Mouse (Mus musculus) T-cell, adult 2 months (primary cell): ENCODE results near the gene Gm36079.
A peak's percentile ranks its signal among the peaks of the same experiment; 100 is the strongest.
"Not testable (repeated sequence)": the region's sequence is repeated elsewhere in the genome, so short reads cannot be mapped to it uniquely, and the experiment has no call there.

Experiments used
- DNase-seq: peaks from one replicate; pipeline ENCODE4 v3.0.0; 2022; ENCODE audit warnings: low spot score

Gene Gm36079

DNA sequence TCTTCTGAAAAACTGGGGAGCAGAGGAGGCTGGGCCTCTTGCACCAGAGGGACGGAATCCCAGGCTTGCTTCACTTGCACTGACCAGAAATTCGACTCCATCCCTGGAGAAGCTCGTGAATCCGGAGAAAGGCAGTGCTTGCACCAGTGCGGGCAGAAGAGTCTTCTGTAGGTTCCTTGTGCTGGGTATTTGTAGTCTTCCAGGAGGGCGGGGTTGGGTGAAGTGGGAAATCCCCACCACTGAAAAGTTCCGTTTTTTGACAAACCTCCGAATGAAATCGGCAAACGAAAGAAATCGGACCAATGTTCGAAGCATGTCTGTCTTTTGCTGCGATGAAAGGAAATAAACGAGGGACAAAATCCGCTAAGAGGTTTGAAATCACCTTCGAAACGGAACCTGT, at the start of gene Gm36079:
Gene Gm36079 (minus strand): TSS at position 101 of the 400 bp plus-strand sequence.
- not testable (repeated sequence) for DNase-seq

DNA sequence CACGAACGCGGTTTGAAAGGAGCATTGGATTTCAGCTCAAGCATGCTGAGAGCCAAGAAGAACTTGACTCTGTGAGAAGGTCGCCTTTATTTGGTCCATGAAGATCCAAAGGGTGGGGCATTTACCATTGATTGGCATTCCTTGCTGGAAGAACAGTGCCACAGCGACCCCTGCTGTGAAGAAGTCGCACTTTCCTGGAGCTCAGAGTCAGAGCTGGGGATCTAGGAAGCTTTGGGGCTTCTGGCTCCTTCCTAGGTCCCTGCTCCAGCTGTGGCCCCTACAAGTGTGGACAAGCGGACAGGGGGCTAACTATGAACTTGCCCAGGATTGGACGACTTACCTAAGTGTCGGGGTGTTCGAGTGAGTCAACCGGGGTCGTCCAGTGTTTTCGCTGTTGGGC, 44.1 kb upstream of the Gm36079 start:
- not testable (repeated sequence) for DNase-seq

DNA sequence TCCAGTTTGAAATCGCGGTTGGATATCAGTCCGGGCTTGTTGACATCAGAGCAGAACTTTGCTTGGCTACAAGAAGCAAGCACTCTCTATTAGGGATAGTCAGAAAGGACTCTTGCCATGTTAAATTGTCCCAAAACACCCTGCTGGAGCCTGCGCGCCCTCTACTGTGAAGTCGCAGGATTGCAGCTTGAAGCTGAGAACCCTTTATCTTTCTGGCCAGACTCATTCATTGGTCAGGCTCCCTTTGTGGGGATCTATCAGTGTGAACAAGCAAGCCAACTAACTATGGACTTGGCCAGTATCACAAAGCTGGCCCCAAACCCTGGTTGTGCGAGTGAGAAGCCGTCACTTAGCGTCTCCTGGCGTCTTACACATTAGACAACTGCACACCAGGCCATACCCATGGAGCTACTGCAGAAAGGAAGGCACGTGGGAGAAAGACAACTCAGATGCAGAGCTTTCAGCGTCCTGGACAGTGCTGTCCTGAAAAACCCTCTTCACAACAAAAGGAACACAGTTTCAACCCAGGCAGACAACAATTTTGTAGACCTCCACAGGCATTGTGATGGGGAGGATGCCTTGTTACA, 43.3 kb upstream of the Gm36079 start:
- DNase-seq: not testable (repeated sequence)

DNA sequence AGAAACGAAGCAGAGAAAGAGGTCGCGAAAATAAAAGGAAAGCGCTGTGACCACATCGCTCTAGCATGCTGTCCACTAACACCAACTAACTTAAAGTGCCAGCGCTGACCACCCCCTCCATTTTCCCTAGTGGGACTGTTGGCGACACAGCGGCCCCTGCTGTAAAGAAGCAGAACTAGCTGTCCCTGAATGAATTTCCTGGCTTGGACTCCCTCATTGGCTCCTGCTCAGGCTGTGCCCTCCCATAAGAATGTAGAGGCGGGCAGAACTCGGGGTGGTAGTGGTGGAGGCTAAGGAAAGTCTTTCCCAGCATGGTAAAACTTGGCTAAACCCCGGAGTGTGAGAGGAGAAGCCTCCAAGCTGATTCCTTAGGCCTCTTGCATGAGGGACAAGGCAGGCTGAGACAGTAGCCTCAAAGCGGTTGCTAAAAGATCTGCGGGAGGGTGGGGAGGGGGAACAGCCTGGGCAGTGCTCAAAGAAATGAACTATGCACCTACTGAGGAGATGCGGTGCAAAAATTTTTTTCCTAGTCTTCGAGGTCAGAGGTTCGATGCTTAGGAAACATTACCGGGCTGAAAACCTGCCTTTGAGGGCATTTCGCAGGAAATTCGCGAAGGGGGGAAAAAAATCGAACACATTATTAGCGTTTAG, 36.8 kb upstream of the Gm36079 start:
- DNase-seq: not testable (repeated sequence)

DNA sequence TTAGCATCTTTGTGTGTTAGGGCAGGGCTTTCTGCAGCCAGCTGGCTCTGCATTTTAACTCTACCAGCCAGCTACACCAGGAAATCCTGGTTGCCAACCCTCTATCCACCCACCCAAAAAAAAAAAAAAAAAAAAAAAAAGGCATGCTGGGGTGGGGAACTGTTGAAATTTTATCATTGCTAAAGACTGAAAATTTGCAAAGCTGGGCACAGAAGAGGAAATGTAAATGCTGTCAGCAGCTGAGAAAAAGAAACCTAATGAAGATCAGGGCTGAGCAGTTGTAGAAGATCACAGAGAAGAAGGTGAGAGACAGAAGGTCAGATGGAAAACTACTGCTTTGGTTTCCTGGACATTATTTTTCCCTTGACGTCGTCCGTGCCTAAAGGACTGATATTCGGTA, 36.1 kb upstream of the Gm36079 start:
- DNase-seq: not testable (repeated sequence)

DNA sequence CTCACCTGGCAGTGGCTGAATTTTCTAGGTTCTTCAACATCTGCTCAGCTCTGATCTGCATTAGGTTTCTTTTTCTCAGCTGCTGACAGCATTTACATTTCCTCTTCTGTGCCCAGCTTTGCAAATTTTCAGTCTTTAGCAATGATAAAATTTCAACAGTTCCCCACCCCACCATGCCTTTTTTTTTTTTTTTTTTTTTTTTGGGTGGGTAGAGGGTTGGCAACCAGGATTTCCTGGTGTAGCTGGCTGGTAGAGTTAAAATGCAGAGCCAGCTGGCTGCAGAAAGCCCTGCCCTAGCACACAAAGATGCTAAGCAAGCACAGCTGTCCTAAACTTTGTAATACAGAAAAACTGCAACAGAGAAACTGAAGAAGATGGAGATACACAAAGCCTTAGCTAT, 25.3 kb upstream of the Gm36079 start, which contains the start of gene Gm21188:
Gene Gm21188 (minus strand): TSS at position 110 of the 400 bp plus-strand sequence.
- not testable (repeated sequence) for DNase-seq

DNA sequence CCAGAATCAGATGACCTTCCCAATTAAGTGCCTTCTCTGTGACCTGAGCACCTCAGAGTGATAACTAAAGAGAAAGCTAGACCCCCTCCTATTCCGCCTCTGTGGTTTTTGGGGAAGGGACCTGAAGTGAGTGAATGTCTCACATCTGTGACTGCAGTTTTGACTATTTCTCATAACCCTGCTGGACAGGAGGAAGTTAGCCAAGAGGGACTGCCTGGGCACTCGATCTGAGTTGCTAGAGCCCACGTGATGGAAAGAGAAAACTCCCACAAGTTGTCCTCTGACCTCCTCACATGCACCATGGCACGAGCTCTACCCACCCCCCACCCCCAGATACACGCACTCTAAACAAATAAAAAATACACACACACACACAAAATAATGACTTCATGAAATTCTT, 21.8 kb upstream of the Gm36079 start:
- not testable (repeated sequence) for DNase-seq

DNA sequence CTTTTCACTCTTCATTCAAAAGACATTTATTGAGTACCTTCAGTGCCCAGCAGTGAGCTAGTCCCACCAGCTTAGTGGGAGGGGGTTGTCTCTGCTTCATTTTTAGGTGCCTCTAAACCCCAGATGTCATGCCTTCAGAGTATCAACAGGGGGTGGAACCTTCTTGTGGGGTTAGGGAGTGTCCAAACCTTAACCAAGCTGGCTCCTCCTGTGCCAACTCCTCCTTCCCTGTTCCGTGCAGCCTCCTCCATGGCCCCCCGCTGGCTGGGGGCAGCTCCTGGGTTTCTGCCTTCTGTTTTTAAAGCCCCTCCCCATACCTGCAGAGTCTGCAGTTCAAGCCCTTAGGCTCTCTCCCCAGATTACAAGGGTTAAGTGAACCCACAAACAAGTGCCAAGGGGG, 21.4 kb upstream of the Gm36079 start:
- DNase-seq: not testable (repeated sequence)

DNA sequence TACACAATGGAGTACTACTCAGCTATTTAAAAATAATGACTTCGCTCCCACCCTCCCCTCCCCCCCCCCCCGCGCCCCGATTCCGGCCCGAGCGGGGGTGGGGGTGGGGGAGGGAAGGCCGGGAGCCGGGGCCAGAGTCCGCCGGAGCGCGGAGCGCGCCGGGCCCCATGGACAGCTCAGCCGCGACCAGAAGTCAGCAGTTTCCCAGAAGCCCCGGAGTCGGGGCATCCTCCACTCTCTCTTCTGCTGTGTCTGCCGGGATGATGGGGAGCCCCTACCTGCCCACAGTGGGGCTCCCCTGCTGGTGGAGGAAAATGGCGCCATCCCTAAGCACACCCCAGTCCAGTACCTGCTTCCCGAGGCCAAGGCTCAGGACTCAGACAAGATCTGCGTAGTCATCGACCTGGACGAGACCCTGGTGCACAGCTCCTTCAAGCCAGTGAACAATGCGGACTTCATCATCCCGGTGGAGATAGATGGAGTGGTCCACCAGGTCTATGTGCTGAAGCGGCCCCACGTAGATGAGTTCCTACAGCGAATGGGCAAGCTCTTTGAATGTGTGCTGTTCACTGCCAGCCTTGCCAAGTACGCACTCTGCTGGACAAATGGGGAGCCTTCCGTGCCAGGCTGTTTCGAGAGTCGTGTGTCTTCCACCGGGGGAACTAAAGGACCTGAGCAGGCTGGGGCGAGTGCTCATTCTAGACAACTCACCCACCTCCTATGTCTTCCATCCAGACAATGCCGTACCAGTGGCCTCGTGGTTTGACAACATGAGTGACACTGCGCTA, 19.8 kb upstream of the Gm36079 start:
- DNase-seq: not testable (repeated sequence)

DNA sequence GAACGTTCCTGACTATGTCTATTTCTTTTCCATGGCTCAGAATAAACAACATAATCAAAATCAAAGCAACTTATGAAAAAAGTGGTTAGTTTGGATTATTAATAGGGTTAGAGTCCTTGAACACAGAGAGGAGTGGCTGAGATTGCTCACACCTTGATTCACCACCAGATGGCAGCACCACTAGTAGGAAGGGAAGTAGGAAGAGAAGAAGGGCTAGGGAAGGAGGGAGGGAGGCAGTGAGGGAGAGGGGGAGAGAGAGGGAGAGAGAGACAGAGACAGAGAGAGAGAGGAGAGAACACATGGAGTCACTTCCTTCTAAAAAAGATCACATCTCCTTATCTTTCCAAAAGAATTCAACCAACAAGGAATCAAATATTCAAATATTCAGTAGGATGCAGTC, 14.3 kb upstream of the Gm36079 start:
- not testable (repeated sequence) for DNase-seq

DNA sequence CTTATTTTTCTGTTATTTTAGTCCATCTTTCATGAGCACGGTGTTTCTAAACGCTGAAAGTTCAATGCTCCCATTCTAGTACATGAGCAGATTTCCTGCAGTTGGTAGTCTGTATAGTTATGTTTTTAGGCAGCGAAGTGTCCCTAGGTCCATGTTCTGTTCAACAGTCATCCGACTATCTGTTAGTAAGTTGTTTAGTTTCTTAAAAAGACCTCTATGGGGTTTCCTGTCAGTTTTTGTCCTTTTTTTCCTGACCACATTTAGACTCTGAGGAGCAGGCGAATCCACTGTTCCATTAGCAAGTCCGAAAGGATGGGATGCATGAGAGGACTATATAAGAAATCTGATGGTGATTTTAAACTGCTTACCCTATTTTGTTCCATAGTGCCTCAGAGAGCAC, 11.1 kb upstream of the Gm36079 start:
- not testable (repeated sequence) for DNase-seq

DNA sequence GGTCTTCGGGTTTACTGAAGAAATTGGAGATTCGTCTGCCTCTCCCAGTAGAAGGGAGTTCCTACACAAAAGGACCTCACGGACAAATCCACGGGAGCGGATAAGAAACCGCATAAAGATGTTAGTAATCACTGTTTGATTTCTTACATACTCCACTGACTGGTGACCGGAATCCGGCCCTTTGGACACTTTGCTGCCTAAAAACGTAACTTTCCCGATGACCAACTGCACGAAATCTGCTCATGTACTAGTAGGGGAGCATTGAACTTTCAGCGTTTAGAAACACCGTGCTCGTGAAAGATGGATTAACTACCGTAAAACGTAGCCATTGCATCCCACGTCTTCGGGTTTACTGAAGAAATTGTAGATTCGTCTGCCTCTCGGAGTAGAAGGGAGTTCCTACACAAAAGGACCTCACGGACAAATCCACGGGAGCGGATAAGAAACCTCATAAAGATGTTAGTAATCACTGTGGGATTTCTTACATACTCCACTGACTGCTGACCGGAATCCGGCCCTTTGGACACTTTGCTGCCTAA, 9.8 kb upstream of the Gm36079 start:
- DNase-seq: not testable (repeated sequence)

DNA sequence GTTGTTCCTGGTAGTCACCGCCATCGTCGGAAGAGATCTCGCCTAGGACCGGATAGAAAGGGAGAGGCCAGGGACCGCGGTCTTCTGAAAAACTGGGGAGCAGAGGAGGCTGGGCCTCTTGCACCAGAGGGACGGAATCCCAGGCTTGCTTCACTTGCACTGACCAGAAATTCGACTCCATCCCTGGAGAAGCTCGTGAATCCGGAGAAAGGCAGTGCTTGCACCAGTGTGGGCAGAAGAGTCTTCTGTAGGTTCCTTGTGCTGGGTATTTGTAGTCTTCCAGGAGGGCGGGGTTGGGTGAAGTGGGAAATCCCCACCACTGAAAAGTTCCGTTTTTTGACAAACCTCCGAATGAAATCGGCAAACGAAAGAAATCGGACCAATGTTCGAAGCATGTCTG, 8.3 kb upstream of the Gm36079 start:
- DNase-seq: not testable (repeated sequence)

DNA sequence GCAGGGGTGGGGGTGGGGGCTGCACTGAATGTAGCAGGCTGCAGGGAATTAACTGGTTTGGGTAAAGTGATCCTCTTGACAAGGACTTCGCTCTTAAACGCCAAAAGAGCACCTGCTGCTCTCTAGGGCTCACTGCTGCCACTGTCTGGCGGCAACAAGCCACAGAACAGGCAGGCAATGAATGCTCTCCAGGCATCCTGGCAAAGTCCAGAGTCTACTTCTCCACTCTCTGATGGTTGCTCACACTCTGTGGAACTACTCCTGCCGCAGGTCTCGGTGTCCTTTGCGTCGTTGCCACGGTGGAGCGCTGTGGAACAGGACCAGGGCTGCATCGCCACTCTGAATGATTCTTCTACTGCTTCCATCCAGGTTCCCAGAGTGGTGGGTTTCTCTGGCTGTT, 7.8 kb upstream of the Gm36079 start:
- DNase-seq: not testable (repeated sequence)

DNA sequence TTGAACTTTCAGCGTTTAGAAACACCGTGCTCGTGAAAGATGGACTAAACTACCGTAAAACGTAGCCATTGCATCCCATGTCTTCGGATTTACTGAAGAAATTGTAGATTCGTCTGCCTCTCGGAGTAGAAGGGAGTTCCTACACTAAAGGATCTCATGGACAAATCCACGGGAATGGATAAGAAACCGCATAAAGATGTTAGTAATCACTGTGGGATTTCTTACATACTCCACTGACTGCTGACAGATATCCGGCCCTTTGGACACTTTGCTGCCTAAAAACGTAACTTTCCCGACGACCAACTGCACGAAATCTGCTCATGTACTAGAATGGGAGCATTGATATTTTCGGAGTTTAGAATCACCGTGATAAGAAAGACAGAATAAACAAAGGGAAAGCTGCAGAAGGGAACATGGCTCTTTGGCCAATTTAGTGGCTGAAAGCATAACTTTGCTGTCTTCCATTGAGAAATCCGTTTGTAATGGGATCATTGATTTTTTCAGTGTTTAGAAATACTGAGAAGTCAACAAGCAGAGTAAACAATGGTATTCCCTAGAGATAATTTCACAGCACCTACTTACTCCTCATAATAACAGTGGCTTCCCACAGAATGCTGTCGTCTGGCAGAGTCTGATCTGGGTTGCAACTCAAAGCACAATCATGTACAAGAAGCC, 6.8 kb upstream of the Gm36079 start:
- peak; percentile 23 for DNase-seq

DNA sequence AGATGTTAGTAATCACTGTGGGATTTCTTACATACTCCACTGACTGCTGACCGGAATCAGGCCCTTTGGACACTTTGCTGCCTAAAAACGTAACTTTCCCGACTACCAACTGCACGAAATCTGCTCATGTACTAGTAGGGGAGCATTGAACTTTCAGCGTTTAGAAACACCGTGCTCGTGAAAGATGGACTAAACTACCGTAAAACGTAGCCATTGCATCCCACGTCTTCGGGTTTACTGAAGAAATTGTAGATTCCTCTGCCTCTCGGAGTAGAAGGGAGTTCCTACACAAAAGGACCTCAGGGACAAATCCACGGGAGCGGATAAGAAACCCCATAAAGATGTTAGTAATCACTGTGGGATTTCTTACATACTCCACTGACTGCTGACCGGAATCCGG, 4.9 kb upstream of the Gm36079 start:
- DNase-seq: peak; percentile 20

DNA sequence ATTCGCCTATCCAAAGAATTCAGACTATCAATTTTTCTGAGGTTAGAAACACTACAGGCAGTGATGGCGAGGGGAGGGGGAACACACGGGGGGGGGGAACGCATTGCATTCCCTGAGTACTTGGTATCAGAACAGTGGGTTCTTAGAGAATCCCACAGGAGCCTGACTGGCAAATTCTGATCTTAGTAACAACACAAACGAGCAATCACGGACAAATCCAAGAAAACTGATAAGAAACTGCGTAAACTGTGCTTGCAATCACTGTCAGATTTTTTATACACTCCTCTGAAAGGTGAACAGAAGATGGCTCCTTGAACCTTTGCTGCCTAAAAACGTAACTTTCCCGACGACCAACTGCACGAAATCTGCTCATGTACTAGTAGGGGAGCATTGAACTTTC, 557 bp upstream of the Gm36079 start:
- DNase-seq: not testable (repeated sequence)

DNA sequence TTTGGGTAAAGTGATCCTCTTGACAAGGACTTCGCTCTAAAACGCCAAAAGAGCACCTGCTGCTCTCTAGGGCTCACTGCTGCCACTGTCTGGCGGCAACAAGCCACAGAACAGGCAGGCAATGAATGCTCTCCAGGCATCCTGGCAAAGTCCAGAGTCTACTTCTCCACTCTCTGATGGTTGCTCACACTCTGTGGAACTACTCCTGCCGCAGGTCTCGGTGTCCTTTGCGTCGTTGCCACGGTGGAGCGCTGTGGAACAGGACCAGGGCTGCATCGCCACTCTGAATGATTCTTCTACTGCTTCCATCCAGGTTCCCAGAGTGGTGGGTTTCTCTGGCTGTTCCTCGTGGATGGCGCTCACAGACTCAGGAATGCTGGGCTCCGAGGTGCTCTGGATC, 438 bp downstream of the Gm36079 start:
- not testable (repeated sequence) for DNase-seq

DNA sequence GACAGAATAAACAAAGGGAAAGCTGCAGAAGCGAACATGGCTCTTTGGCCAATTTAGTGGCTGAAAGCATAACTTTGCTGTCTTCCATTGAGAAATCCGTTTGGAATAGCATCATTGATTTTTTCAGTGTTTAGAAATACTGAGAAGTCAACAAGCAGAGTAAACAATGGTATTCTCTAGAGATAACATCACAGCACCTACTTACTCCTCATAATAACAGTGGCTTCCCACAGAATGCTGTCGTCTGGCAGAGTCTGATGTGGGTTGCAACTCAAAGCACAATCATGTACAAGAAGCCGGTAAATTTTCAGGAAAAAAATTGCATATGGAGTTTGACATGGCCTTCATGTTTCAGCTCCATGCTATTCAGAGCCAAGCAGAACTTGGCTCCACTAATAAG, 1.2 kb downstream of the Gm36079 start:
- not testable (repeated sequence) for DNase-seq

DNA sequence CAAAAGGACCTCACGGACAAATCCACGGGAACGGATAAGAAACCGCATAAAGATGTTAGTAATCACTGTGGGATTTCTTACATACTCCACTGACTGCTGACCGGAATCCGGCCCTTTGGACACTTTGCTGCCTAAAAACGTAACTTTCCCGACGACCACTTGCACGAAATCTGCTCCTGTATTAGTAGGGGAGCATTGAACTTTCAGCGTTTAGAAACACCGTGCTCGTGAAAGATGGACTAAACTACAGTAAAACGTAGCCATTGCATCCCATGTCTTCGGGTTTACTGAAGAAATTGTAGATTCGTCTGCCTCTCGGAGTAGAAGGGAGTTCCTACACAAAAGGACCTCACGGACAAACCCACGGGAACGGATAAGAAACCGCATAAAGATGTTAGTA, 1.8 kb downstream of the Gm36079 start:
- DNase-seq: not testable (repeated sequence)

DNA sequence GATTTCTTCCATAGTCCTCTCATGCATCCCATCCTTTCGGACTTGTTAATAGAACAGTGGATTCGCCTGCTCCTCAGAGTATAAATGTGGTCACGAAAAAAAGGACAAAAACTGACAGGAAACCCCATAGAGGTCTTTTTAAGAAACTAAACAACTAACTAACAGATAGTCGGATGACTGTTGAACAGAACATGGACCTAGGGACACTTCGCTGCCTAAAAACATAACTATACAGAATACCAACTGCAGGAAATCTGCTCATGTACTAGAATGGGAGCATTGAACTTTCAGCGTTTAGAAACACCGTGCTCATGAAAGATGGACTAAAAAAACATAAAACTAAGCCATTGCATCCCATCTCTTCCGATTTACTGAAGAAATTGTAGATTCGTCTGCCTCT, 2.2 kb downstream of the Gm36079 start:
- not testable (repeated sequence) for DNase-seq

DNA sequence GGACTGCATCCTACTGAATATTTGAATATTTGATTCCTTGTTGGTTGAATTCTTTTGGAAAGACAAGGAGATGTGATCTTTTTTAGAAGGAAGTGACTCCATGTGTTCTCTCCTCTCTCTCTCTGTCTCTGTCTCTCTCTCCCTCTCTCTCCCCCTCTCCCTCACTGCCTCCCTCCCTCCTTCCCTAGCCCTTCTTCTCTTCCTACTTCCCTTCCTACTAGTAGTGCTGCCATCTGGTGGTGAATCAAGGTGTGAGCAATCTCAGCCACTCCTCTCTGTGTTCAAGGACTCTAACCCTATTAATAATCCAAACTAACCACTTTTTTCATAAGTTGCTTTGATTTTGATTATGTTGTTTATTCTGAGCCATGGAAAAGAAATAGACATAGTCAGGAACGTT, 5.3 kb downstream of the Gm36079 start:
- DNase-seq: not testable (repeated sequence)
